In the genomic region with DNA sequence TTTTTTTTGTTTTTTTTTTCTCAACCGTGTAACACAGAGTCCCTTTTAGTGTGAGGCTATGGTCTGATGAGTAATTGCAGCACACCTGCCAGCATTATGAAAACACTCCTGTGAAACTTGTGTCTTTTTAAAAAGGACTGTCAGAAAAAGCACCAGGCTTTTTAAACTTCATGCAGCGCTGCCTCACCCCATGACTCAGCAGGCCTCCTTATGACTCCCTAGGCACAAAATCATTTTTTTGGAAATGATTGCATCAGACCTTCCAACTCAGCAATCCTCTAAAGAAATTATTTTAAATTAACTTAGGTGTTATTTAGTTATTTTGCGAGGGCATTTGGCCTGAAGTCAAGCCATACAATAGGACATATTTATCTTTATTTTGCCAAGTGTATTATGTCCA, we compare ENCODE assay signal across 23 mouse cellular contexts.
A peak's percentile ranks its signal among the peaks of the same experiment; 100 is the strongest.
DNase-seq lines count a peak whose midpoint lies in the region; ATAC-seq and TF ChIP-seq lines count a peak whose summit lies in the region.
"Had no signal": no experiment of that assay in that cellular context is flagged by ENCODE, and none has a peak within 500 bp of the region (broad histone marks: within the 10 kb centered on the region; RNA-seq: fewer than 3 reads in every experiment).

No protein-coding gene starts in this region.

- no peak for ATAC-seq in midbrain, embryonic 13.5 days
- ATAC-seq: activated CD4-positive, CD25-positive, alpha-beta regulatory T cell, adult 4 months; forebrain, embryonic 14.5 days; intestine, embryonic 16.5 days; Patski had no signal

- H3K27ac ChIP-seq in midbrain, embryonic 13.5 days, result no peak overlapping the region
- H3K27ac ChIP-seq: embryonic facial prominence, embryonic 12.5 days; heart, embryonic 13.5 days; hindbrain, embryonic 15.5 days; kidney, embryonic 15.5 days had no signal

- no peak for TF ChIP-seq CTCF in C2C12 (IDR thresholded peaks at IDR 0.05; ENCODE audit: control insufficient read depth, insufficient read depth, insufficient read length)

- peak; percentile 8 for DNase-seq in right cerebral cortex, adult 18-20 months
- no peak for DNase-seq in right cerebral cortex, postnatal 10 days (ENCODE audit: low spot score in 2 of 2)
- DNase-seq in adipocyte (ENCODE audit: low spot score), result peak; percentile 64
- no peak for DNase-seq in cerebellum, adult 9-10 months
- no peak for DNase-seq in heart, adult 18-20 months
- DNase-seq: adrenal gland, postnatal 10 days; cerebellum, adult 2 months; cerebellum, postnatal 14 days; gastrocnemius, postnatal 10 days; heart, postnatal 36 days; kidney, adult 2 months had no signal

- no peak overlapping the region for H3K9ac ChIP-seq in midbrain, embryonic 13.5 days (replicated peaks)
- H3K9ac ChIP-seq: embryonic facial prominence, embryonic 12.5 days; heart, embryonic 13.5 days; hindbrain, embryonic 15.5 days; kidney, embryonic 15.5 days had no signal

- no peaks in the 10 kb centered on the region for H3K79me3 ChIP-seq in C2C12 (ENCODE audit: low read depth)

- no peak overlapping the region for H3K4me3 ChIP-seq in C2C12 (ENCODE audit: insufficient read depth, poor library complexity, severe bottlenecking)
- H3K4me3 ChIP-seq in myocyte, result no peak overlapping the region
- no peak overlapping the region for H3K4me3 ChIP-seq in midbrain, embryonic 13.5 days (replicated peaks)
- H3K4me3 ChIP-seq: embryonic facial prominence, embryonic 12.5 days; heart, embryonic 13.5 days; hindbrain, embryonic 15.5 days; kidney, embryonic 15.5 days had no signal

- H3K4me1 ChIP-seq in midbrain, embryonic 13.5 days (replicated peaks), result no peaks in the 10 kb centered on the region
- H3K4me1 ChIP-seq: embryonic facial prominence, embryonic 12.5 days; heart, embryonic 13.5 days; hindbrain, embryonic 15.5 days; kidney, embryonic 15.5 days had no signal

- 84% methylated on average over 3 of the region's 3 CpGs for WGBS in midbrain, embryonic 13.5 days

- H3K79me2 ChIP-seq in C2C12 (ENCODE audit: control insufficient read depth, insufficient read depth) (no peaks in the 10 kb centered on the region), myocyte (ENCODE audit: control insufficient read depth, insufficient read depth) (no peaks in the 10 kb centered on the region)

- no peak for TF ChIP-seq POLR2A in myocyte (IDR thresholded peaks at IDR 0.05; ENCODE audit: insufficient read length, low read depth)

- no peaks in the 10 kb centered on the region for H3K9me3 ChIP-seq in midbrain, embryonic 13.5 days
- H3K9me3 ChIP-seq: embryonic facial prominence, embryonic 12.5 days; heart, embryonic 13.5 days; hindbrain, embryonic 15.5 days; kidney, embryonic 15.5 days had no signal

- H3K4me2 ChIP-seq in myocyte (ENCODE audit: low read depth), result peak overlapping the region; percentile 49
- H3K4me2 ChIP-seq in midbrain, embryonic 13.5 days (replicated peaks), result no peak overlapping the region
- H3K4me2 ChIP-seq: embryonic facial prominence, embryonic 12.5 days; heart, embryonic 13.5 days; hindbrain, embryonic 15.5 days; kidney, embryonic 15.5 days had no signal

- no peaks in the 10 kb centered on the region for H3K36me3 ChIP-seq in C2C12 (ENCODE audit: control insufficient read depth, insufficient read depth)
- H3K36me3 ChIP-seq in myocyte (ENCODE audit: control insufficient read depth, insufficient read depth), result no peaks in the 10 kb centered on the region
- H3K36me3 ChIP-seq in midbrain, embryonic 13.5 days, result no peaks in the 10 kb centered on the region
- H3K36me3 ChIP-seq: embryonic facial prominence, embryonic 12.5 days; G1E; heart, embryonic 13.5 days; hindbrain, embryonic 15.5 days; kidney, embryonic 15.5 days had no signal

- H3ac ChIP-seq in C2C12 (ENCODE audit: control insufficient read depth, insufficient read length, low read depth) (no peak overlapping the region), myocyte (ENCODE audit: control insufficient read depth, insufficient read length) (no peak overlapping the region)

- H3K27me3 ChIP-seq in C2C12 (ENCODE audit: control insufficient read depth, insufficient read depth, insufficient read length), result no peaks in the 10 kb centered on the region
- H3K27me3 ChIP-seq in myocyte (ENCODE audit: control insufficient read depth, insufficient read depth, insufficient read length), result no peaks in the 10 kb centered on the region
- H3K27me3 ChIP-seq in midbrain, embryonic 13.5 days, result no peaks in the 10 kb centered on the region
- H3K27me3 ChIP-seq: embryonic facial prominence, embryonic 12.5 days; heart, embryonic 13.5 days; hindbrain, embryonic 15.5 days; kidney, embryonic 15.5 days; Patski had no signal

TF ChIP-seq in C2C12, 6 proteins besides CTCF, POLR2A, EP300 and RAD21:
- TF ChIP-seq CEBPB (IDR thresholded peaks at IDR 0.05; ENCODE audit: low read depth), result peak; percentile 80
- TF ChIP-seq MAX (IDR thresholded peaks at IDR 0.05), result no peak

TF ChIP-seq in myocyte, 11 proteins besides CTCF, POLR2A, EP300 and RAD21:
- TF ChIP-seq MYOG (IDR thresholded peaks at IDR 0.05; ENCODE audit: control insufficient read depth in 1 of 3, insufficient read depth in 1 of 3, insufficient read length in 2 of 3, low read depth in 2 of 3) (no peak), CEBPB (IDR thresholded peaks at IDR 0.05; ENCODE audit: insufficient read depth, poor library complexity, severe bottlenecking) (peak; percentile 86)

Comparison
In these comparisons a context has a peak if more than half of its experiments do, and no peak if none do; other contexts are left out.
1. DNase-seq: peak in right cerebral cortex, adult 18-20 months (single experiment) and adipocyte (single experiment); none in right cerebral cortex, postnatal 10 days (0 of 2), cerebellum, adult 9-10 months (single experiment) and heart, adult 18-20 months (0 of 2).